Comparison of ENCODE assay signal across 9 mouse cellular contexts in the genomic region with DNA sequence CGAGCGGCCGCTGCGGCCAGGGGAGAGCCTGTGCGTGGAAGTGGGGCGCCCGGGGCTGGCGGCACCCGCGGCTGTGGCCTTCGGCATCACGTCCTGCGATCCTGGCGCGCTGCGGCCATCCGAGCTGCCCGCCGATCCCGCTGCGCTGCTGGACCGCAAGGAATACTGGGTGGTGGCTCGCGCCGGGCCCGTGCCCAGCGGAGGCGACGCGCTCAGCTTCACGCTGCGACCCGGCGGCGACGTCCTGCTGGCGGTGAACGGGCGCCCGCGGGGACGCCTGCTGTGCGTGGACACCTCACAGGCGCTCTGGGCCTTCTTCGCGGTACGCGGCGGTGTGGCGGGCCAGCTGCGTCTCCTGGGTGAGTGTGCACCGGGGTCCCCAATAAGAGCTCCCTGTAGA. TPM values are rescaled to one million over a fixed set of nuclear protein-coding genes. Genes with fewer than 3 reads are reported as not detected.
DNase-seq lines count a peak whose midpoint lies in the region; ATAC-seq and TF ChIP-seq lines count a peak whose summit lies in the region.
"Had no signal": no experiment of that assay in that cellular context is flagged by ENCODE, and none has a peak within 500 bp of the region (broad histone marks: within the 10 kb centered on the region; RNA-seq: fewer than 3 reads in every experiment).

No protein-coding gene starts in this region.

- peaks cover 8% of the 10 kb centered on the region for H3K4me1 ChIP-seq in heart, embryonic 12.5 days (replicated peaks)
- peaks cover 8% of the 10 kb centered on the region for H3K4me1 ChIP-seq in hindbrain, embryonic 13.5 days (replicated peaks)
- H3K4me1 ChIP-seq in midbrain, embryonic 12.5 days: peaks cover 5% of the 10 kb centered on the region

- H3K36me3 ChIP-seq in heart, embryonic 12.5 days: peaks cover 51% of the 10 kb centered on the region
- H3K36me3 ChIP-seq in hindbrain, embryonic 13.5 days: peaks cover 23% of the 10 kb centered on the region
- no peaks in the 10 kb centered on the region for H3K36me3 ChIP-seq in midbrain, embryonic 12.5 days

- H3K27ac ChIP-seq in heart, embryonic 12.5 days (ENCODE audit: poor library complexity, severe bottlenecking): no peak overlapping the region
- H3K27ac ChIP-seq in hindbrain, embryonic 13.5 days: no peak overlapping the region
- H3K27ac ChIP-seq in midbrain, embryonic 12.5 days (replicated peaks): no peak overlapping the region

- H3K27me3 ChIP-seq in heart, embryonic 12.5 days (replicated peaks): peaks cover 56% of the 10 kb centered on the region
- peaks cover 58% of the 10 kb centered on the region for H3K27me3 ChIP-seq in hindbrain, embryonic 13.5 days
- peaks cover 53% of the 10 kb centered on the region for H3K27me3 ChIP-seq in midbrain, embryonic 12.5 days

- peak overlapping the region; percentile 74 for H3K4me2 ChIP-seq in heart, embryonic 12.5 days
- H3K4me2 ChIP-seq in hindbrain, embryonic 13.5 days: peak overlapping the region; percentile 60
- peak overlapping the region; percentile 56 for H3K4me2 ChIP-seq in midbrain, embryonic 12.5 days (replicated peaks)

- H3K4me3 ChIP-seq in heart, embryonic 12.5 days: peak overlapping the region; percentile 46
- peak overlapping the region; percentile 40 for H3K4me3 ChIP-seq in hindbrain, embryonic 13.5 days
- peak overlapping the region; percentile 40 for H3K4me3 ChIP-seq in midbrain, embryonic 12.5 days

- TF ChIP-seq POLR2A in brain, embryonic 14.5 days (IDR thresholded peaks at IDR 0.05; ENCODE audit: borderline replicate concordance, extremely low read depth, insufficient read depth, insufficient read length, poor library complexity, severe bottlenecking): no peak

- 12% methylated on average over 50 of the region's 52 CpGs for WGBS in heart, embryonic 12.5 days
- WGBS in hindbrain, embryonic 13.5 days: 3% methylated on average over 46 of the region's 52 CpGs
- 3% methylated on average over 52 of the region's 52 CpGs for WGBS in midbrain, embryonic 12.5 days

- peak overlapping the region; percentile 65 for H3K9ac ChIP-seq in heart, embryonic 12.5 days
- H3K9ac ChIP-seq in hindbrain, embryonic 13.5 days: peak overlapping the region; percentile 70
- peak overlapping the region; percentile 39; the same call in 1 of the 2 replicates for H3K9ac ChIP-seq in midbrain, embryonic 12.5 days (replicated peaks)

- DNase-seq in heart, adult 11 months: no peak
- DNase-seq in brain, embryonic 14.5 days (ENCODE audit: low read depth): peak; percentile 11
- no peak for DNase-seq in urinary bladder, postnatal 36 days (ENCODE audit: low spot score in 2 of 2)
- no peak for DNase-seq in spleen, postnatal 14 days (ENCODE audit: low spot score in 2 of 2)
- no peak for DNase-seq in ovary, postnatal 10 days (ENCODE audit: low spot score)

- TF ChIP-seq CTCF in brain, embryonic 14.5 days (IDR thresholded peaks at IDR 0.05; ENCODE audit: borderline replicate concordance, extremely low read depth, insufficient read depth, insufficient read length): no peak

- ATAC-seq in heart, embryonic 12.5 days (ENCODE audit: insufficient number of reproducible peaks, low FRiP score): no peak
- ATAC-seq in hindbrain, embryonic 13.5 days (ENCODE audit: low FRiP score): no peak
- no peak for ATAC-seq in midbrain, embryonic 12.5 days (ENCODE audit: low FRiP score, low read depth)
- ATAC-seq: CD4-positive, CD25-positive, alpha-beta regulatory T cell, adult 4 months had no signal

- no peaks in the 10 kb centered on the region for H3K9me3 ChIP-seq in heart, embryonic 12.5 days (replicated peaks)
- H3K9me3 ChIP-seq in hindbrain, embryonic 13.5 days: no peaks in the 10 kb centered on the region
- no peaks in the 10 kb centered on the region for H3K9me3 ChIP-seq in midbrain, embryonic 12.5 days

RNA-seq across cellular contexts. Expression of gene Neurl1b, which starts 24.4 kb away (rescaled TPM):
- polyA plus RNA-seq in heart, embryonic 12.5 days (2016; fragmentation: Nextera tagmentation; extraction: Ambion mirVana): 2.2 and 2.4 TPM in 2 replicates
- 11.7 and 12.2 TPM in 2 replicates for polyA plus RNA-seq in brain, embryonic 14.5 days (2012; rRNA removed)
- polyA plus RNA-seq in hindbrain, embryonic 13.5 days (2015; fragmentation: Nextera tagmentation; extraction: Ambion mirVana): 0.78 and 1.0 TPM in 2 replicates
- 0.43 and 0.50 TPM in 2 replicates for polyA plus RNA-seq in midbrain, embryonic 12.5 days (2016; fragmentation: Nextera tagmentation; extraction: Ambion mirVana)
